Mouse (Mus musculus) midbrain, embryonic 16.5 days (tissue): ENCODE measurements around the gene Dnajc28. TPM values are rescaled to one million over a fixed set of nuclear protein-coding genes. Genes with fewer than 3 reads are reported as not detected.

ENCODE experiments used
- ATAC-seq: fragments of 200-750 bp; cut with Nextera tagmentation; 2 replicates; pipeline ENCODE4 v1.8.0; 2017; ENCODE audit warnings: moderate TSS enrichment
- H3K27ac ChIP-seq: fragments of 300-500 bp; sonication (generic); 2 replicates; pipeline ENCODE4 v1.5.1; 2014; ENCODE audit warnings: mild to moderate bottlenecking, low read length, mixed read lengths
- H3K27me3 ChIP-seq: fragments of 300-500 bp; sonication (generic); 2 replicates; pipeline ENCODE4 v1.6.1; 2014; ENCODE audit warnings: low read depth, low read length, mixed read lengths; ENCODE audit not compliant: control insufficient read depth, insufficient read depth
- H3K36me3 ChIP-seq: fragments of 300-500 bp; sonication (generic); 2 replicates; pipeline ENCODE4 v1.6.1; 2014; ENCODE audit warnings: mild to moderate bottlenecking, low read length, moderate library complexity, mixed read lengths; ENCODE audit not compliant: control insufficient read depth, insufficient read depth
- H3K4me1 ChIP-seq: fragments of 300-500 bp; sonication (generic); 2 replicates; pipeline ENCODE4 v1.6.1; 2014; ENCODE audit warnings: mild to moderate bottlenecking, low read length, mixed read lengths; ENCODE audit not compliant: control insufficient read depth, insufficient read depth
- H3K4me2 ChIP-seq: fragments of 300-500 bp; sonication (generic); 2 replicates; pipeline ENCODE4 v1.6.1; 2014; ENCODE audit warnings: mild to moderate bottlenecking, low read length, mixed read lengths
- H3K4me3 ChIP-seq: fragments of 300-500 bp; sonication (generic); 2 replicates; pipeline ENCODE4 v1.5.1; 2014; ENCODE audit warnings: low read depth, mild to moderate bottlenecking, low read length, moderate library complexity, mixed read lengths
- H3K9ac ChIP-seq: fragments of 300-500 bp; sonication (generic); 2 replicates; pipeline ENCODE4 v1.6.1; 2014; ENCODE audit warnings: low read depth, low read length, mixed read lengths
- H3K9me3 ChIP-seq: fragments of 300-500 bp; sonication (generic); replicated peaks from 2 replicates; pipeline ENCODE4 v1.6.1; 2014; ENCODE audit warnings: mild to moderate bottlenecking, low read length, mixed read lengths; ENCODE audit not compliant: control insufficient read depth, poor library complexity, severe bottlenecking
- WGBS: fragments of 180-500 bp; shearing (Covaris S2); extraction: QIAGEN DNeasy Blood & Tissue Kit; methylation state at CpG from one replicate; pipeline ENCODE4 v1.1.7; 2014; 5-methylcytosine and 5-hydroxymethylcytosine counted together
- polyA plus RNA-seq: library from polyadenylated mRNA; unstranded; fragments of >200 nt; fragmentation: Nextera tagmentation; extraction: Ambion mirVana; gene quantifications from 2 replicates; pipeline ENCODE4 v1.2.1, GENCODE M21; 2015

Dnajc28 gene
- polyA plus RNA-seq, 1 experiment from 2014 or later: 7.3 TPM

GRCm38 (mm10) chr16:91568960-91569359, 49.9 kb downstream of the Dnajc28 start:
- 90% methylated on average over 10 of the region's 10 CpGs for WGBS
- Histone ChIP-seq H3K36me3 (peaks cover 2% of the 10 kb centered on the region; the same call in 1 of the 2 replicates), H3K27ac (no peak overlapping the region)

GRCm38 (mm10) chr16:91566002-91566401, 52.8 kb downstream of the Dnajc28 start:
- no peaks in the 10 kb centered on the region for H3K4me1 ChIP-seq
- no peaks in the 10 kb centered on the region for H3K27me3 ChIP-seq
- H3K4me2 ChIP-seq: no peak overlapping the region
- no peaks in the 10 kb centered on the region for H3K9me3 ChIP-seq
- 90% methylated on average over 7 of the region's 7 CpGs for WGBS
- no peak overlapping the region for H3K4me3 ChIP-seq
- H3K36me3 ChIP-seq: peaks cover 5% of the 10 kb centered on the region
- H3K9ac ChIP-seq: no peak overlapping the region
- H3K27ac ChIP-seq: no peak overlapping the region
- no peak for ATAC-seq

More at GRCm38 (mm10) chr16:91568960-91569359, 49.9 kb downstream of the Dnajc28 start:
- Histone ChIP-seq H3K9ac (no peak overlapping the region), H3K4me3 (no peak overlapping the region), H3K9me3 (no peaks in the 10 kb centered on the region), H3K4me1 (no peaks in the 10 kb centered on the region), H3K4me2 (no peak overlapping the region), H3K27me3 (no peaks in the 10 kb centered on the region)
- no peak for ATAC-seq

GRCm38 (mm10) chr16:91565292-91565951, 53.4 kb downstream of the Dnajc28 start:
- Histone ChIP-seq H3K27me3 (no peaks in the 10 kb centered on the region), H3K9me3 (no peaks in the 10 kb centered on the region), H3K4me2 (no peak overlapping the region), H3K9ac (no peak overlapping the region), H3K4me1 (no peaks in the 10 kb centered on the region), H3K4me3 (no peak overlapping the region), H3K27ac (no peak overlapping the region), H3K36me3 (peaks cover 5% of the 10 kb centered on the region)
- 74% methylated on average over 9 of the region's 9 CpGs for WGBS
- no peak for ATAC-seq

- Histone ChIP-seq H3K4me1 (no peaks in the 10 kb centered on the region), H3K27ac (no peak overlapping the region), H3K4me3 (no peak overlapping the region), H3K4me2 (no peak overlapping the region), H3K9me3 (no peaks in the 10 kb centered on the region), H3K36me3 (peaks cover 5% of the 10 kb centered on the region), H3K27me3 (no peaks in the 10 kb centered on the region), H3K9ac (no peak overlapping the region)
- ATAC-seq: no peak
- WGBS: 90% methylated on average over 4 of the region's 4 CpGs
Measured at GRCm38 (mm10) chr16:91564580-91565291, 54.1 kb downstream of the Dnajc28 start.

Other genes with a start within 250 kb of the Dnajc28 start
- gene Ifnar2, start 246.2 kb downstream of the Dnajc28 start, polyA plus RNA-seq: 35.4 and 38.7 TPM in 2 replicates
- not detected in 2 replicates for gene Gm21970, start 227.3 kb downstream of the Dnajc28 start, polyA plus RNA-seq
- 10.4 and 11.1 TPM in 2 replicates for gene Il10rb, start 212.9 kb downstream of the Dnajc28 start, polyA plus RNA-seq
- 48.0 and 51.7 TPM in 2 replicates for gene Ifnar1, start 133.8 kb downstream of the Dnajc28 start, polyA plus RNA-seq
- 104 and 125 TPM in 2 replicates for gene Ifngr2, start 72.0 kb downstream of the Dnajc28 start, polyA plus RNA-seq
- 95.1 and 106 TPM in 2 replicates for gene Tmem50b, start 21.2 kb downstream of the Dnajc28 start, polyA plus RNA-seq
- gene Gart, start 27.9 kb upstream of the Dnajc28 start, polyA plus RNA-seq: 55.2 and 62.5 TPM in 2 replicates
- gene Son, start 28.5 kb upstream of the Dnajc28 start, polyA plus RNA-seq: 98.4 and 115 TPM in 2 replicates
- 19.2 and 20.4 TPM in 2 replicates for gene Donson, start 69.7 kb upstream of the Dnajc28 start, polyA plus RNA-seq
- gene Cryzl1, start 109.9 kb upstream of the Dnajc28 start, polyA plus RNA-seq: 114 and 121 TPM in 2 replicates
- 60.7 and 63.5 TPM in 2 replicates for gene Itsn1, start 110.3 kb upstream of the Dnajc28 start, polyA plus RNA-seq